Mouse (Mus musculus): ENCODE measurements around the gene Scp2.

DNA sequence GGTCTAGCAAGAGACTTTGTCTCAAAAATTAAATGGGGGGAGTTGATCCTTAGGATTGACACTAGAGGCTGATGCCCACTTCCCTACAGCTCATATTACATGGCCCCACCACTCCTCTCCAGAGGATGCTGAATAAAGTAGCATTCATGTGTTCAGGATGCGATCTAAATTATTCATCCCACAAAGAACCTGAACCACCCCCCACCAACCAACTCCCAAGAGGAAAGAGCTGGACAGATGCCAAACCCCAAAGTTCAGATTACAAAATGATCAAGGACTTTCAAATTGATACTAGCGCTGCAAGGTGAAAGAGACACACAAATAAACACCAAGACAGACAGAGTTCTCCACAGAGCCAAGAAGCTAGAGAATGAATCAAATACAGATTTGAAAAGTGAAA is 65.0 kb downstream of the Scp2 start:
- TF ChIP-seq EP300 (IDR thresholded peaks at IDR 0.05; ENCODE audit: low read depth) (no peak), CTCF (IDR thresholded peaks at IDR 0.05; ENCODE audit: low read depth) (no peak)

Measured in heart, postnatal 0 days (tissue).